Mouse (Mus musculus): Measurements from ENCODE around the gene Ssh1. TPM values are rescaled to one million over a fixed set of nuclear protein-coding genes. Genes with fewer than 3 reads are reported as not detected.

Ssh1 gene
- total and polyA plus RNA-seq, 3 experiments = 3.0 to 8.2 (median 8.1) TPM

DNA sequence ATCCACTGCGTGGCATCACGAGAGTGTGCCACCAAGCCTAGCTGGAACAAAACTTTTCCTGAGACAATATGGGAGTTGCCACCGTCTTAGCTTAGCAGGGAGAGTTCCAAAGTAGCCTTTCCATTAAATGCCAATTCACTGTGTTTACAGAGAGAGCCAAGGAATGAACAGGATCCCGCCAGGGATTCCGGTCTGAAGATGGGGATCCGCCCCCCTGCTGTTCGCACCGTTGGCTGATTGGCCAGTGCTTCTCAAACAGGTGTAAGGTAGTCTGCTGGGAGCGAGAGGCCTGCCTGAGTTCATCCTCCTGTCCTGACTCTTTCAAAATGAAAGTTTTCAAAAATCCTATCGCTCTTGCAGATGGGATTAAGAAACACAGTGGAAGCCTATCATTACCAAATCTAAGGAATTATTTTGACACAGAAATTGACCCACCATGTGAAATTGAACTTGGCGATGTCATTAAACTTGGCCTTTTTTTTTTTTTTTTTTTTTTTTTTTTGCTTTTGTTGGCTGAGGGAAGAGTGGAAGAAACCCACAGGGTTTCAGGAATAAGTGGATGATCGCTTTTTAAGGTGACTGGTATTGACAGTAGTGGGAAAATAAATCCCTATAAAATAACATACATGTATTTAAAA, 54.3 kb downstream of the Ssh1 start:
- H3K27me3 ChIP-seq (replicated peaks) = no peaks in the 10 kb centered on the region
- TF ChIP-seq ZNF384 (IDR thresholded peaks at IDR 0.05; ENCODE audit: low read depth, low read length) (no peak), NRF1 (IDR thresholded peaks at IDR 0.05; ENCODE audit: low read depth, low read length) (no peak), POLR2A (IDR thresholded peaks at IDR 0.05; ENCODE audit: low read depth, low read length) (no peak), MEF2A (IDR thresholded peaks at IDR 0.05; ENCODE audit: borderline replicate concordance, low read depth, low read length) (no peak), IRF4 (IDR thresholded peaks at IDR 0.05; ENCODE audit: low read depth, low read length) (no peak)
- dilution Hi-C loops (cut with MboI; ENCODE audit: extremely low pct_ligation_motif_present, extremely low pct_unique_long_range_greater_than_20kb, low sequenced_read_pairs) = no loop called here
- no peak overlapping the region for H3K4me2 ChIP-seq (ENCODE audit: insufficient read depth, low read depth, poor library complexity, severe bottlenecking)
- H3K79me2 ChIP-seq (replicated peaks; ENCODE audit: control insufficient read depth, extremely low read depth, insufficient read depth, poor library complexity, severe bottlenecking) = no peaks in the 10 kb centered on the region
- peaks cover 0 to 21% of the 10 kb centered on the region in 2 experiments; a peak in 2 of 4 replicates for H3K4me1 ChIP-seq (ENCODE audit: control insufficient read depth in 1 of 2, insufficient read depth in 2 of 2)
- in situ Hi-C loops (cut with MboI; ENCODE audit: low pct_ligation_motif_present, low pct_unique_long_range_greater_than_20kb, low sequenced_read_pairs) = loop anchor here (10.0 kb wide), 1 partner anchor 85 kb away; no protein-coding TSS in a partner anchor
- no peak overlapping the region for H3K9ac ChIP-seq (ENCODE audit: insufficient read depth, low read depth)
- H3K27ac ChIP-seq (ENCODE audit: insufficient read depth, low read depth) = no peak overlapping the region
- no peak overlapping the region for H3K4me3 ChIP-seq (replicated peaks in 1 of 3; ENCODE audit: low read depth in 2 of 3, low read length in 2 of 3, poor library complexity in 1 of 3)
- peaks cover 37 to 60% of the 10 kb centered on the region in 2 experiments for H3K36me3 ChIP-seq (replicated peaks in 1 of 2; ENCODE audit: control insufficient read depth in 1 of 2, insufficient read depth in 1 of 2, low read length in 1 of 2)
- H3K9me3 ChIP-seq (replicated peaks; ENCODE audit: low read length) = no peaks in the 10 kb centered on the region
- no peak for DNase-seq (ENCODE audit: extremely low read depth)

DNA sequence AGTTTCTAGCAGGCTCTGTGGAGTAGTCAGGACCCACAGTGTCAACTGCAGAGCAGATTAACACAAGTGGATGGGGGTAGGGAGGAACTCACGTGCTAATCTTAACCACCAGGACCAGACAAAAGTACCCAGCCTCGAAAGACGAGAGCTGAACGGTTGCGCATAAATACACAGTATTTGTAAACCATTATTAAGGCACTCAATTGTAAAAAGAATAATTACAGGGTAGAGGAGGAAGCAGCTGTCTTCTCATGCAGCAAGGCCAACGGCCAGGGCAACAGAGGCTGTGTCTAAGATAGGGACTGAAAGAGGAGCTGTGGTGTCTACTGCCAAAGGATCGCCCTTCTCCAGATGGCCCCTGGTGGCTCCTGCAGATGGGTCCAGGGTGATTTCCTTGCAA, 56.0 kb downstream of the Ssh1 start:
- H3K4me1 ChIP-seq (ENCODE audit: control insufficient read depth in 1 of 2, insufficient read depth in 2 of 2) = peaks cover 0 to 21% of the 10 kb centered on the region in 2 experiments; a peak in 2 of 4 replicates
- no peaks in the 10 kb centered on the region for H3K27me3 ChIP-seq (replicated peaks)
- no peak overlapping the region for H3K4me2 ChIP-seq (ENCODE audit: insufficient read depth, low read depth, poor library complexity, severe bottlenecking)
- H3K4me3 ChIP-seq (replicated peaks in 1 of 3; ENCODE audit: low read depth in 2 of 3, low read length in 2 of 3, poor library complexity in 1 of 3) = no peak overlapping the region
- no peaks in the 10 kb centered on the region for H3K79me2 ChIP-seq (replicated peaks; ENCODE audit: control insufficient read depth, extremely low read depth, insufficient read depth, poor library complexity, severe bottlenecking)
- TF ChIP-seq NELFE (IDR thresholded peaks at IDR 0.05; ENCODE audit: low read depth, low read length) (no peak), POLR2AphosphoS2 (IDR thresholded peaks at IDR 0.05; ENCODE audit: low read depth, low read length) (no peak), MAX (IDR thresholded peaks at IDR 0.05; ENCODE audit: low read length) (no peak), TCF12 (IDR thresholded peaks at IDR 0.05; ENCODE audit: low read depth, low read length) (no peak), USF2 (conservative IDR thresholded peaks at IDR 0.05; ENCODE audit: low read depth, low read length) (no peak), NRF1 (IDR thresholded peaks at IDR 0.05; ENCODE audit: low read depth, low read length) (no peak), POLR2A (IDR thresholded peaks at IDR 0.05; ENCODE audit: low read depth, low read length) (no peak), E2F4 (IDR thresholded peaks at IDR 0.05; ENCODE audit: insufficient replicate concordance, low read depth, low read length) (no peak), USF1 (IDR thresholded peaks at IDR 0.05; ENCODE audit: low read depth, low read length) (no peak)
- H3K9me3 ChIP-seq (replicated peaks; ENCODE audit: low read length) = no peaks in the 10 kb centered on the region
- dilution Hi-C loops (cut with MboI; ENCODE audit: extremely low pct_ligation_motif_present, extremely low pct_unique_long_range_greater_than_20kb, low sequenced_read_pairs) (no loop called here), in situ Hi-C loops (cut with MboI; ENCODE audit: low pct_ligation_motif_present, low pct_unique_long_range_greater_than_20kb, low sequenced_read_pairs) (loop anchor here (10.0 kb wide), 1 partner anchor 83 kb away; no protein-coding TSS in a partner anchor)
- no peak overlapping the region for H3K9ac ChIP-seq (ENCODE audit: insufficient read depth, low read depth)
- H3K27ac ChIP-seq (ENCODE audit: insufficient read depth, low read depth) = no peak overlapping the region
- DNase-seq (ENCODE audit: extremely low read depth) = no peak
- H3K36me3 ChIP-seq (replicated peaks in 1 of 2; ENCODE audit: control insufficient read depth in 1 of 2, insufficient read depth in 1 of 2, low read length in 1 of 2) = peaks cover 23 to 44% of the 10 kb centered on the region in 2 experiments

GRCm38 (mm10) chr5:113933889-113934288, 59.8 kb downstream of the Ssh1 start:
- Histone ChIP-seq H3K4me2 (ENCODE audit: insufficient read depth, low read depth, poor library complexity, severe bottlenecking) (no peak overlapping the region), H3K79me2 (replicated peaks; ENCODE audit: control insufficient read depth, extremely low read depth, insufficient read depth, poor library complexity, severe bottlenecking) (no peaks in the 10 kb centered on the region), H3K9ac (ENCODE audit: insufficient read depth, low read depth) (no peak overlapping the region), H3K4me1 (ENCODE audit: control insufficient read depth in 1 of 2, insufficient read depth in 2 of 2) (peaks cover 0 to 16% of the 10 kb centered on the region in 2 experiments; a peak in 2 of 4 replicates), H3K36me3 (replicated peaks in 1 of 2; ENCODE audit: control insufficient read depth in 1 of 2, insufficient read depth in 1 of 2, low read length in 1 of 2) (peaks cover 0 to 10% of the 10 kb centered on the region in 2 experiments), H3K27me3 (replicated peaks) (no peaks in the 10 kb centered on the region), H3K9me3 (replicated peaks; ENCODE audit: low read length) (peaks cover 1% of the 10 kb centered on the region), H3K27ac (ENCODE audit: insufficient read depth, low read depth) (no peak overlapping the region), H3K4me3 (replicated peaks in 1 of 3; ENCODE audit: low read depth in 2 of 3, low read length in 2 of 3, poor library complexity in 1 of 3) (no peak overlapping the region)
- DNase-seq (ENCODE audit: extremely low read depth) = no peak
- dilution Hi-C loops (cut with MboI; ENCODE audit: extremely low pct_ligation_motif_present, extremely low pct_unique_long_range_greater_than_20kb, low sequenced_read_pairs) (no loop called here), in situ Hi-C loops (cut with MboI; ENCODE audit: low pct_ligation_motif_present, low pct_unique_long_range_greater_than_20kb, low sequenced_read_pairs) (loop anchor here (10.0 kb wide), 1 partner anchor 79 kb away; no protein-coding TSS in a partner anchor)
- TF ChIP-seq MEF2A (IDR thresholded peaks at IDR 0.05; ENCODE audit: borderline replicate concordance, low read depth, low read length) = no peak
- TF ChIP-seq POLR2AphosphoS2 (IDR thresholded peaks at IDR 0.05; ENCODE audit: low read depth, low read length) = no peak
- no peak for TF ChIP-seq POLR2A (IDR thresholded peaks at IDR 0.05; ENCODE audit: low read depth, low read length)
- no peak for TF ChIP-seq ZNF384 (IDR thresholded peaks at IDR 0.05; ENCODE audit: low read depth, low read length)
- no peak for TF ChIP-seq USF2 (conservative IDR thresholded peaks at IDR 0.05; ENCODE audit: low read depth, low read length)
- no peak for TF ChIP-seq JUN (IDR thresholded peaks at IDR 0.05; ENCODE audit: insufficient read depth, low read depth, low read length)
- TF ChIP-seq TBP (conservative IDR thresholded peaks at IDR 0.05; ENCODE audit: low read depth, low read length) = no peak

All from CH12.LX (cell line).